ENCODE assay signal across 11 mouse cellular contexts in genomic region chr2:159832488-159833113, GRCm38 (mm10).
DNase-seq lines count a peak whose midpoint lies in the region; ATAC-seq lines count a peak whose summit lies in the region.
"Had no signal": no experiment of that assay in that cellular context is flagged by ENCODE, and none has a peak within 500 bp of the region (broad histone marks: within the 10 kb centered on the region; RNA-seq: fewer than 3 reads in every experiment).

No protein-coding gene starts in this region.

- no peak overlapping the region for H3K4me2 ChIP-seq in forebrain, embryonic 14.5 days (ENCODE audit: low read length)
- H3K4me2 ChIP-seq in kidney, embryonic 16.5 days (replicated peaks; ENCODE audit: low read depth, low read length): no peak overlapping the region
- H3K4me2 ChIP-seq: hindbrain, embryonic 13.5 days had no signal

- no peaks in the 10 kb centered on the region for H3K27me3 ChIP-seq in forebrain, embryonic 14.5 days (replicated peaks; ENCODE audit: control insufficient read depth, insufficient read depth, low read length)
- H3K27me3 ChIP-seq in forebrain, embryonic 10.5 days (ENCODE audit: poor library complexity, severe bottlenecking): no peaks in the 10 kb centered on the region
- no peaks in the 10 kb centered on the region for H3K27me3 ChIP-seq in kidney, embryonic 16.5 days (ENCODE audit: insufficient read depth, low read length)
- H3K27me3 ChIP-seq: hindbrain, embryonic 13.5 days had no signal

- no peak overlapping the region for H3K4me3 ChIP-seq in forebrain, embryonic 14.5 days (ENCODE audit: low read depth, low read length)
- H3K4me3 ChIP-seq in forebrain, embryonic 10.5 days: no peak overlapping the region
- H3K4me3 ChIP-seq in kidney, embryonic 16.5 days (ENCODE audit: low read length): no peak overlapping the region
- H3K4me3 ChIP-seq: hindbrain, embryonic 13.5 days; myocyte had no signal

- no peak for ATAC-seq in forebrain, embryonic 14.5 days
- ATAC-seq in kidney, embryonic 16.5 days (ENCODE audit: low FRiP score, low TSS enrichment): peak; percentile 85; the same call in 1 of the 2 replicates

- no peak overlapping the region for H3K9ac ChIP-seq in forebrain, embryonic 14.5 days (ENCODE audit: low read length)
- H3K9ac ChIP-seq in kidney, embryonic 16.5 days (replicated peaks; ENCODE audit: low read length): no peak overlapping the region
- H3K9ac ChIP-seq: hindbrain, embryonic 13.5 days had no signal

- H3K27ac ChIP-seq in forebrain, embryonic 14.5 days (ENCODE audit: low read depth, low read length): no peak overlapping the region
- no peak overlapping the region for H3K27ac ChIP-seq in forebrain, embryonic 10.5 days
- peak overlapping the region; percentile 64 for H3K27ac ChIP-seq in kidney, embryonic 16.5 days (ENCODE audit: low read length)
- H3K27ac ChIP-seq: hindbrain, embryonic 13.5 days had no signal

- 73% methylated on average over 7 of the region's 7 CpGs for WGBS in forebrain, embryonic 14.5 days
- 90% methylated on average over 7 of the region's 7 CpGs for WGBS in forebrain, embryonic 10.5 days
- 52% methylated on average over 7 of the region's 7 CpGs for WGBS in kidney, embryonic 16.5 days

- H3K9me3 ChIP-seq in forebrain, embryonic 14.5 days (replicated peaks; ENCODE audit: control insufficient read depth, low read length): no peaks in the 10 kb centered on the region
- H3K9me3 ChIP-seq in forebrain, embryonic 10.5 days: no peaks in the 10 kb centered on the region
- no peaks in the 10 kb centered on the region for H3K9me3 ChIP-seq in kidney, embryonic 16.5 days (ENCODE audit: low read length)
- H3K9me3 ChIP-seq: hindbrain, embryonic 13.5 days had no signal

- no peaks in the 10 kb centered on the region for H3K36me3 ChIP-seq in forebrain, embryonic 14.5 days (ENCODE audit: control insufficient read depth, insufficient read depth, low read length)
- H3K36me3 ChIP-seq in forebrain, embryonic 10.5 days (replicated peaks): no peaks in the 10 kb centered on the region
- H3K36me3 ChIP-seq in kidney, embryonic 16.5 days (ENCODE audit: insufficient read depth, low read length): no peaks in the 10 kb centered on the region
- H3K36me3 ChIP-seq: hindbrain, embryonic 13.5 days had no signal

- peak; percentile 47 for DNase-seq in forebrain, embryonic 14.5 days (ENCODE audit: low spot score)
- DNase-seq in forebrain, embryonic 10.5 days (ENCODE audit: extremely low spot score, low spot score): no peak
- DNase-seq in kidney, adult 18-20 months: no peak
- DNase-seq in urinary bladder, postnatal 4 days (ENCODE audit: low spot score in 2 of 2): peak; percentile 31 to 61
- DNase-seq in urinary bladder, postnatal 36 days (ENCODE audit: low spot score in 2 of 2): no peak
- DNase-seq in gastrocnemius, postnatal 10 days: no peak
- no peak for DNase-seq in testis, postnatal 14 days (ENCODE audit: low spot score)
- DNase-seq: cerebellum, postnatal 36 days had no signal

- no peaks in the 10 kb centered on the region for H3K4me1 ChIP-seq in forebrain, embryonic 14.5 days (ENCODE audit: control insufficient read depth, insufficient read depth, low read length)
- no peaks in the 10 kb centered on the region for H3K4me1 ChIP-seq in forebrain, embryonic 10.5 days
- H3K4me1 ChIP-seq in kidney, embryonic 16.5 days (ENCODE audit: insufficient read depth, low read length): peaks cover 5% of the 10 kb centered on the region; the same call in 1 of the 2 replicates

Comparison
In these comparisons a context has a peak if more than half of its experiments do, and no peak if none do; other contexts are left out.
1. DNase-seq: peak in forebrain, embryonic 14.5 days (single experiment) and urinary bladder, postnatal 4 days (2 of 2); none in forebrain, embryonic 10.5 days (single experiment), kidney, adult 18-20 months (single experiment), urinary bladder, postnatal 36 days (0 of 2), gastrocnemius, postnatal 10 days (single experiment) and testis, postnatal 14 days (single experiment).